Mouse (Mus musculus) limb, embryonic 15.5 days (tissue): ENCODE results near the gene Actr10. TPM values are rescaled to one million over a fixed set of nuclear protein-coding genes. Genes with fewer than 3 reads are reported as not detected.

ENCODE experiments used
- ATAC-seq: fragments of 200-750 bp; cut with Nextera tagmentation; 2 replicates; pipeline ENCODE4 v1.8.0; 2017; ENCODE audit warnings: low read depth, moderate TSS enrichment; ENCODE audit not compliant: insufficient number of reproducible peaks, low FRiP score, low TSS enrichment
- H3K27ac ChIP-seq: fragments of 300-500 bp; sonication (generic); 2 replicates; pipeline ENCODE4 v1.5.1; 2015; ENCODE audit warnings: moderate library complexity, mild to moderate bottlenecking, inconsistent platforms
- H3K27me3 ChIP-seq: fragments of 300-500 bp; sonication (generic); 2 replicates; pipeline ENCODE4 v1.6.1; 2015; ENCODE audit warnings: inconsistent platforms
- H3K36me3 ChIP-seq: fragments of 300-500 bp; sonication (generic); 2 replicates; pipeline ENCODE4 v1.6.1; 2015; ENCODE audit warnings: inconsistent platforms
- H3K4me1 ChIP-seq: fragments of 300-500 bp; sonication (generic); 2 replicates; pipeline ENCODE4 v1.6.1; 2015; ENCODE audit warnings: inconsistent platforms
- H3K4me2 ChIP-seq: fragments of 300-500 bp; sonication (generic); 2 replicates; pipeline ENCODE4 v1.6.1; 2015; ENCODE audit warnings: mild to moderate bottlenecking, inconsistent platforms
- H3K4me3 ChIP-seq: fragments of 300-500 bp; sonication (generic); 2 replicates; pipeline ENCODE4 v1.5.1; 2015; ENCODE audit warnings: mild to moderate bottlenecking, inconsistent platforms
- H3K9ac ChIP-seq: fragments of 300-500 bp; sonication (generic); 2 replicates; pipeline ENCODE4 v1.6.1; 2015; ENCODE audit warnings: inconsistent platforms
- H3K9me3 ChIP-seq: fragments of 300-500 bp; sonication (generic); 2 replicates; pipeline ENCODE4 v1.6.1; 2016; ENCODE audit warnings: inconsistent platforms
- WGBS: fragments of 180-500 bp; shearing (Covaris S2); methylation state at CpG from one replicate; pipeline ENCODE4 v1.1.7; 2015; 5-methylcytosine and 5-hydroxymethylcytosine counted together
- polyA plus RNA-seq: library from polyadenylated mRNA; unstranded; fragments of >200 nt; fragmentation: Nextera tagmentation; extraction: Ambion mirVana; gene quantifications from 2 replicates; pipeline ENCODE4 v1.2.1, GENCODE M21; 2015

Actr10 gene
- polyA plus RNA-seq, 1 experiment from 2014 or later, result 230 TPM

- Histone ChIP-seq H3K27ac (no peak overlapping the region), H3K9ac (no peak overlapping the region), H3K4me3 (no peak overlapping the region), H3K27me3 (no peaks in the 10 kb centered on the region), H3K9me3 (no peaks in the 10 kb centered on the region), H3K36me3 (no peaks in the 10 kb centered on the region), H3K4me2 (no peak overlapping the region), H3K4me1 (peaks cover 24% of the 10 kb centered on the region)
- no peak for ATAC-seq
- WGBS, result 11% methylated on average over 5 of the region's 5 CpGs
Observed at GRCm38 (mm10) chr12:70911029-70911428, 26.6 kb upstream of the Actr10 start.

DNA sequence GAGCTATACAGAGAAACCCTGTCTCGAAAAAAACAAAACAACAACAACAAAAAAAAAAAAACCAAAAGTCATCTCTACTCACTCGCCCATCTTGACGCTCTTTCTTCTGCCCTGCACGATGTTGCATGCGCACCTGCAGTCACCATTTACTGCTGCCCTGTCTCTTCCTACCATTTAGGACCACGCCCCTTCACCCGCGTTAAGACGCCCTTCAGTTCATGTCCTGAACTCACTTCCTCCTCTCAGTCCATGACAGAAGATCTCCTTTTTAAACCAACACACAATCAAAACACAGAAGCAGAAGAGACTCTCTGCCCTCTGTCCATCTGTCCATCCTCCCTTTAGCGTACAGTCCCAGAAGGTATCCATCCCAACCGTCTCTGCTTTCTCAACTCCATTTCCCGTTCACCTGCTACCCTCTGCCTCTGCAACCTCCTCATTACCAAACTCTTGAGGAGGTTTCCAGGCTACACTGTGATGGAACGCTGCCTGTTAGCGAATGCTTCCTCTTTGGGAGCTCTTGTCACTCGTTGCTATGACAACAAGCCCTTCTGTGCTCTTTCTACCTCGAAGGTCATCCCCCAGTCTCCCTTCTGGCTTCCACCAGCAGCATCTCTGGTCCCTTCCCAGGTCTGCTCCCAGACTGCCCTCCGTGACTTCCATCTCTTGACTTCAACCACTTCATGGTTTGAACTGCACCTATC, 25.8 kb upstream of the Actr10 start:
- peaks cover 24% of the 10 kb centered on the region for H3K4me1 ChIP-seq
- no peaks in the 10 kb centered on the region for H3K27me3 ChIP-seq
- no peak overlapping the region for H3K4me3 ChIP-seq
- no peak overlapping the region for H3K9ac ChIP-seq
- 75% methylated on average over 17 of the region's 17 CpGs for WGBS
- H3K9me3 ChIP-seq, result no peaks in the 10 kb centered on the region
- H3K4me2 ChIP-seq, result no peak overlapping the region
- no peak overlapping the region for H3K27ac ChIP-seq
- H3K36me3 ChIP-seq, result no peaks in the 10 kb centered on the region
- ATAC-seq, result no peak

GRCm38 (mm10) chr12:70913429-70913828, 24.2 kb upstream of the Actr10 start:
- ATAC-seq, result no peak
- Histone ChIP-seq H3K4me3 (no peak overlapping the region), H3K4me1 (peaks cover 15% of the 10 kb centered on the region), H3K27ac (no peak overlapping the region), H3K9ac (no peak overlapping the region), H3K27me3 (no peaks in the 10 kb centered on the region), H3K4me2 (no peak overlapping the region), H3K9me3 (no peaks in the 10 kb centered on the region), H3K36me3 (no peaks in the 10 kb centered on the region)
- WGBS, result 45% methylated on average over 3 of the region's 3 CpGs

- no peak overlapping the region for H3K4me3 ChIP-seq
- H3K36me3 ChIP-seq, result no peaks in the 10 kb centered on the region
- H3K4me1 ChIP-seq, result peaks cover 14% of the 10 kb centered on the region
- no peak overlapping the region for H3K27ac ChIP-seq
- no peak overlapping the region for H3K4me2 ChIP-seq
- 47% methylated on average over 11 of the region's 11 CpGs for WGBS
- no peaks in the 10 kb centered on the region for H3K9me3 ChIP-seq
- ATAC-seq, result no peak
- no peak overlapping the region for H3K9ac ChIP-seq
- no peaks in the 10 kb centered on the region for H3K27me3 ChIP-seq
Observed at GRCm38 (mm10) chr12:70914387-70914786, 23.3 kb upstream of the Actr10 start.

DNA sequence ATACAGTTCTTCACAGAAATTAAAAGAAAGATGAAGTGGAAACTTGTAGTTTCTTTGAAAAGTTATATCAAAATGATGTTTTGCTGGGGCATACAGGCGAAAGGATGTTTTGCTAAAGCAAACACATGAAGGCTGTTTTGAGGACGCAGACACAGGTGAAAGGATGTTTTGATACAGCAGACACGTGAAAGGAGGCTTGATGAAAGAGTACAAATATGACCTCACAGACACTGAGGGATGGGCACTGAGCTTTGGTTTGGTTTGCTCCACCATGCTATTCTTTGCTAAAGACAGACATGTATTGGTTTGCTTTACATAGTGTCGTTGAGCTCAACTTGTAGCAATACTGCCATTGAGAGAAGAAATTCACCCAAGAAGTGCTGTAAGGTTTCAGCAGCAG, 7.9 kb upstream of the Actr10 start:
- no peaks in the 10 kb centered on the region for H3K9me3 ChIP-seq
- ATAC-seq, result no peak
- H3K36me3 ChIP-seq, result no peaks in the 10 kb centered on the region
- no peaks in the 10 kb centered on the region for H3K27me3 ChIP-seq
- no peak overlapping the region for H3K27ac ChIP-seq
- WGBS, result 86% methylated on average over 4 of the region's 4 CpGs
- no peak overlapping the region for H3K9ac ChIP-seq
- H3K4me1 ChIP-seq, result no peaks in the 10 kb centered on the region
- no peak overlapping the region for H3K4me2 ChIP-seq
- no peak overlapping the region for H3K4me3 ChIP-seq

- ATAC-seq, result no peak
- no peaks in the 10 kb centered on the region for H3K27me3 ChIP-seq
- H3K4me2 ChIP-seq, result peak overlapping the region; percentile 55
- no peaks in the 10 kb centered on the region for H3K9me3 ChIP-seq
- peak overlapping the region; percentile 93 for H3K27ac ChIP-seq
- H3K36me3 ChIP-seq, result peaks cover 7% of the 10 kb centered on the region
- H3K4me1 ChIP-seq, result no peaks in the 10 kb centered on the region; the same call in 1 of the 2 replicates
- peak overlapping the region; percentile 32; the same call in 1 of the 2 replicates for H3K9ac ChIP-seq
- 20% methylated on average over 12 of the region's 12 CpGs for WGBS
- peak overlapping the region; percentile 58 for H3K4me3 ChIP-seq
Observed at GRCm38 (mm10) chr12:70937150-70937549, 507 bp upstream of the Actr10 start.

DNA sequence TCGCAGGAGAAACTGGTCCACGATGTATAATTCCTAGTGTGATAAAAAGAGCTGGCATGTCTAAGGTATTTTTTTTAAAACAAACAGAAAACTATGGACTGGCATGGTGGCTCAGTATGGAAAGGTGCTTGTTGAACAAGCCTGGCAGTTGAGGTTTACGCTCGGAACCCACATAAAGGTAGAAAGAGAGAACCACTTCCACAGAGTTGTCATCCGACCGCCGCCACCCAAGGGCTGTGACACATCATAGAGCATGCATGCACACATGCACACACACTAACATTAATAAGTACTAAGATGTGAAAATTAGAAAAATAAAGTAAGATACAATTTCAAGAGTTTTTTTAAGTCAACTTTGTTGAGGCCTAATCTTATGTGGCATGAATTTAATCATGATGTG, 3.1 kb downstream of the Actr10 start:
- Histone ChIP-seq H3K27ac (no peak overlapping the region), H3K9me3 (no peaks in the 10 kb centered on the region), H3K9ac (no peak overlapping the region), H3K27me3 (no peaks in the 10 kb centered on the region), H3K36me3 (peaks cover 30% of the 10 kb centered on the region), H3K4me2 (no peak overlapping the region), H3K4me3 (no peak overlapping the region), H3K4me1 (no peaks in the 10 kb centered on the region; the same call in 1 of the 2 replicates)
- no peak for ATAC-seq
- 93% methylated on average over 7 of the region's 7 CpGs for WGBS

DNA sequence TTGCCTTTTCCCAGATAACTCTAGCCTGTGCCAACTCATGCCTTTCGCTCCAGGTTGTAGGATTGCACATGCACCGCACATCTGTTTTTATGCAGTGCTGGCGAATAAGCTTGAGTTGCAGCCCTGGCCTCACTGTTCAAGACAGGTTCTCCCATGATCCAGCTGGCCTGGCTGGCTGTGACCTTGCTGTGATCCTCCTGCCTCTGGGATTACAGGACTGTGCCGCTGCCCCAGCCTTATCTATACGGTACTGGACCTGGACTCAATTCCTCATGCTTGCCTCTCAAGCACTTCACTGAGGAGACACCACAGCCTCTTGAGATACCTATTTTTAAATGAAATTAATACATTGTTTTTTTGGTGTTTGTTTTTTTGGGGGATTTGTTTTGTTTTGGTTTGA, 6.5 kb downstream of the Actr10 start:
- Histone ChIP-seq H3K36me3 (peaks cover 43% of the 10 kb centered on the region), H3K9ac (no peak overlapping the region), H3K27ac (no peak overlapping the region), H3K27me3 (no peaks in the 10 kb centered on the region), H3K4me2 (no peak overlapping the region), H3K9me3 (no peaks in the 10 kb centered on the region), H3K4me3 (no peak overlapping the region), H3K4me1 (no peaks in the 10 kb centered on the region)
- 93% methylated on average over 5 of the region's 5 CpGs for WGBS
- ATAC-seq, result no peak

- H3K4me1 ChIP-seq, result no peaks in the 10 kb centered on the region
- ATAC-seq, result no peak
- H3K4me2 ChIP-seq, result no peak overlapping the region
- no peak overlapping the region for H3K4me3 ChIP-seq
- no peak overlapping the region for H3K9ac ChIP-seq
- peaks cover 52% of the 10 kb centered on the region for H3K36me3 ChIP-seq
- no peak overlapping the region for H3K27ac ChIP-seq
- H3K9me3 ChIP-seq, result no peaks in the 10 kb centered on the region
- WGBS, result 93% methylated on average over 10 of the region's 10 CpGs
- H3K27me3 ChIP-seq, result no peaks in the 10 kb centered on the region
Observed at GRCm38 (mm10) chr12:70946585-70947256, 9.1 kb downstream of the Actr10 start.

DNA sequence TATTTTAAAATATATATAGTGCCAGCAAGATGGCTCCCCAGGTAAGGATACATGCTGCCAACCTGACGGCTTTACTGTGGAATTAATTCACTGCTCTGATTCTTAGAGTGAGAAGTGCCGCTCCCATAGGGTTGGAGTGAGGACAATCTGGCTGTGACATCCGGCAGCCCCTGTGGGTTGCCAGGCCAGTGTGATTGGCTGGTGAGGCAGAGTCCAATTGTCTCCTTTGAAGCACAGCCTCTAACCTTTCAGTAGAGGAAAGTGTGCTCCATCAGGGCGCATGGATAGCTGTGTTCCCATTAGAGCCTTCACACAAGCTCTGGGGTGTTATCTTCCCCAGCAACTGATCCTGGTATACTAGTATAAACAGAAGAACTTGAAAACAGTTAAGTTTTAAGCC, 21.0 kb downstream of the Actr10 start:
- ATAC-seq, result no peak
- H3K4me2 ChIP-seq, result no peak overlapping the region
- no peaks in the 10 kb centered on the region for H3K9me3 ChIP-seq
- H3K27ac ChIP-seq, result no peak overlapping the region
- no peaks in the 10 kb centered on the region for H3K4me1 ChIP-seq
- peaks cover 72% of the 10 kb centered on the region for H3K36me3 ChIP-seq
- no peak overlapping the region for H3K9ac ChIP-seq
- WGBS, result 91% methylated on average over 4 of the region's 4 CpGs
- no peak overlapping the region for H3K4me3 ChIP-seq
- no peaks in the 10 kb centered on the region for H3K27me3 ChIP-seq

GRCm38 (mm10) chr12:70967581-70967980, 29.9 kb downstream of the Actr10 start:
- Histone ChIP-seq H3K9ac (peak overlapping the region; percentile 73), H3K4me3 (peak overlapping the region; percentile 57), H3K4me1 (peaks cover 8% of the 10 kb centered on the region), H3K27me3 (no peaks in the 10 kb centered on the region), H3K36me3 (peaks cover 18% of the 10 kb centered on the region), H3K27ac (peak overlapping the region; percentile 95), H3K9me3 (no peaks in the 10 kb centered on the region), H3K4me2 (peak overlapping the region; percentile 46)
- 28% methylated on average over 8 of the region's 8 CpGs for WGBS
- no peak for ATAC-seq

DNA sequence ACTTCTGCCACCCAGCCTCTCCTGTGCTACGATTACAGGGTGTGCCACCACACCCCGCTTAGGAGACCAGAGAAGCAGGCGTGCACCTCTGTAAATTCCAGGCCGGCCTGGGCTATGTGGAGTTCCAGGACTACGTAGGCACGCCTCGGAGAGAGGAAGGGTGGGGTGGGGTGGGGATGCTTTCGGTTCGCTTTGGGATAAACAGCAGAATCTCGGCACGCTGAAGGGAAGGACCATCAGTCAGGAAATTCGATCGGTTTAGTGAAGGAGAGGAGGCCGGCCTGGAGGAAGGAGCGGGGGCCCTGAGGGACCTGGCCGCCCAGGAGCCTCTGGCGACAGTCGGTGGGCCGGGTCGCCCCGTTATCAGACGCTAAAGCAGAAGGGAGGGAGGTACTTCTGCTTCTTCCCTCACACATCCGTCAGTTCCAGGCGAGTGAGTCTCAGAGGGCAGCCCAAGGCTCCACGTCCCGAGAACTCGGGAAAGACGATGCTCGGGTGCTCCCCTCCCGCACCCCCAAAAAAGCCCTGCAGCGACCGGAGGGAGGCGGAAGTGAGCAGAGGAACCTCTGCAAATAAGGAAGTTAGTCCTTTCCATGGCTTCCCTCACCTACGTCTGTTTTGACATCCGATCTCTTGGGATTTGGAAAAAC, 30.6 kb downstream of the Actr10 start:
- WGBS, result under 1% methylated on average over 35 of the region's 35 CpGs

More for the DNA sequence above, 30.6 kb downstream of the Actr10 start:
- H3K4me3 ChIP-seq, result peak overlapping the region; percentile 57
- H3K9ac ChIP-seq, result peak overlapping the region; percentile 73
- peak; percentile 88 for ATAC-seq
- H3K4me1 ChIP-seq, result peaks cover 8% of the 10 kb centered on the region
- H3K9me3 ChIP-seq, result no peaks in the 10 kb centered on the region
- peak overlapping the region; percentile 46 for H3K4me2 ChIP-seq
- no peaks in the 10 kb centered on the region for H3K27me3 ChIP-seq
- H3K27ac ChIP-seq, result peak overlapping the region; percentile 95
- peaks cover 14% of the 10 kb centered on the region for H3K36me3 ChIP-seq
